Mouse (Mus musculus): ENCODE measurements at regions not wholly inside any gene's neighbourhood (a gene's known extent, or its start where the extent isn't known, plus 50 kb on each side); places are given as distances from the start of the nearest gene placed in this dataset.

DNA sequence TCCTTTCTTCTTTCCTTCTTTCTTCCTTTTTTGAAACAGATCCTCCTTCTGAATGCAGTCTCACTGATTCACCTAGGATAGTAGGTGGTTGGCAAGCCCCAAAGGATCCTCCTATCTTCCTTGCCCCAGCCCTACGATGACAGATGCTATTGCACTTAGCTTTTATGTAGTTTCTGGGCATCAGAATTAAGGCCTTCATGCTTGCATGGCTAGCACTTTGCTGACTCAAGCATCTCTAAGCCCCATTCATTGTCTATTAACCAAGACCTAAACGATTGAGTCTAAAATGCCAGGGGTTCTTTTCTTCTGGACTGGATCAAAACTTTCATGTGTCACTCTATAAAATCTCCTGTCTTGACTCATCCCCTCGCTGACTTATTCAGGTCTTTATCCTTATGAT lies 217.3 kb upstream of the Tnp1 start:
- no peak overlapping the region for H3ac ChIP-seq (ENCODE audit: control insufficient read depth, insufficient read length, low read depth)
- H3K4me3 ChIP-seq (ENCODE audit: insufficient read depth, poor library complexity, severe bottlenecking): no peak overlapping the region
- H3K27me3 ChIP-seq (ENCODE audit: control insufficient read depth, insufficient read depth, insufficient read length): no peaks in the 10 kb centered on the region
- no peaks in the 10 kb centered on the region for H3K36me3 ChIP-seq (ENCODE audit: control insufficient read depth, insufficient read depth)
- no peaks in the 10 kb centered on the region for H3K79me2 ChIP-seq (ENCODE audit: control insufficient read depth, insufficient read depth)
- TF ChIP-seq MYOD1 (IDR thresholded peaks at IDR 0.05; ENCODE audit: control insufficient read depth, insufficient read length, low read depth) (no peak), CTCF (IDR thresholded peaks at IDR 0.05; ENCODE audit: control insufficient read depth, insufficient read depth, insufficient read length) (no peak), MAX (IDR thresholded peaks at IDR 0.05) (no peak)
- no peaks in the 10 kb centered on the region for H3K79me3 ChIP-seq (ENCODE audit: low read depth)

DNA sequence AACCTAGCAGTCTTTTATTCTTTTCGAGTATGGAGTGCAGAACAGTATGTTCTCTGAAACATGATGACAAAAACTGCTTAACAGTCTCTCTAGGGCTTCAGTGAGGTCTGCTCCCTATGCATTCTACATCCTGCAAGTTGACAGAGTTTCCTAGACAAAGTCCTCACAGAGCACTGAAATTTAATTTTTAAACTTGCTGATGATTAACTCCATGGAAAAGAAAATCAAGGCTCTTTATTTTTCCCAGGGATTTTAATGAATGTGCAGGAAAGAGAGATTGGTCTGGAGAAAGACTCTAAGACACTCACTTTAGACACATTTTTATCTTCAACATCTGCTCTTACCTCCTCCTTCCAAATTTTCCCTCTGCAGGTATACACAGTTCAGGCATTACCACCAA lies 214.9 kb upstream of the Tnp1 start:
- TF ChIP-seq MYOD1 (IDR thresholded peaks at IDR 0.05; ENCODE audit: control insufficient read depth, insufficient read length, low read depth) (no peak), USF1 (IDR thresholded peaks at IDR 0.05; ENCODE audit: low read depth) (no peak), MAX (IDR thresholded peaks at IDR 0.05) (no peak), CTCF (IDR thresholded peaks at IDR 0.05; ENCODE audit: control insufficient read depth, insufficient read depth, insufficient read length) (no peak), CEBPB (IDR thresholded peaks at IDR 0.05; ENCODE audit: low read depth) (no peak), FOSL1 (IDR thresholded peaks at IDR 0.05; ENCODE audit: insufficient read depth, low read length, poor library complexity, severe bottlenecking) (no peak), MYOG (IDR thresholded peaks at IDR 0.05; ENCODE audit: control insufficient read depth, extremely low read depth, insufficient read length) (no peak)
- H3K36me3 ChIP-seq (ENCODE audit: control insufficient read depth, insufficient read depth): no peaks in the 10 kb centered on the region

DNA sequence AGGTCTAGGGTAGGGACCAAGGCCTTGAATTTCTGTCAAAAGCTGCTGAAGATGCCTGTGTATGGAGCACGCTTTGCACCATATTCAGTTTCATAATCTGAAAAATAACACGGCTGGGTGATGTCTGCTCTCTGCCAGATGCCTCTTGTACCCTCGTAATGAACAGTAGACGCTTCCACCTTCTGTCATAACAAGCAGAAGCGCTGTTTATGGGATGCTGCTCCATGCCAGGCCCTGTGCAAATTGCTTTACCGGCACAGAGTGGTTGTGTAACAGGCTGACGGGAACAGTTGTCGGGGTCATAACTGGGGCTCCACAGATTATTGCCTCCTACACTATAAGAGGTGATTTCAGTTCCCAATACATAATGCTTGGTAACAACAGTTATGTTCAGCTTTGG lies 211.5 kb upstream of the Tnp1 start:
- TF ChIP-seq CTCF (IDR thresholded peaks at IDR 0.05; ENCODE audit: control insufficient read depth, insufficient read depth, insufficient read length): no peak
- no peak for TF ChIP-seq USF1 (IDR thresholded peaks at IDR 0.05; ENCODE audit: low read depth)
- no peak for TF ChIP-seq CEBPB (IDR thresholded peaks at IDR 0.05; ENCODE audit: low read depth)
- no peak for TF ChIP-seq MAX (IDR thresholded peaks at IDR 0.05)
- no peak for TF ChIP-seq MYOG (IDR thresholded peaks at IDR 0.05; ENCODE audit: control insufficient read depth, extremely low read depth, insufficient read length)
- TF ChIP-seq MYOD1 (IDR thresholded peaks at IDR 0.05; ENCODE audit: control insufficient read depth, insufficient read length, low read depth): no peak
- TF ChIP-seq FOSL1 (IDR thresholded peaks at IDR 0.05; ENCODE audit: insufficient read depth, low read length, poor library complexity, severe bottlenecking): no peak
- H3K79me2 ChIP-seq (ENCODE audit: control insufficient read depth, insufficient read depth): no peaks in the 10 kb centered on the region
- no peaks in the 10 kb centered on the region for H3K79me3 ChIP-seq (ENCODE audit: low read depth)
- no peak overlapping the region for H3K4me3 ChIP-seq (ENCODE audit: insufficient read depth, poor library complexity, severe bottlenecking)
- no peaks in the 10 kb centered on the region for H3K36me3 ChIP-seq (ENCODE audit: control insufficient read depth, insufficient read depth)
- H3ac ChIP-seq (ENCODE audit: control insufficient read depth, insufficient read length, low read depth): no peak overlapping the region
- H3K27me3 ChIP-seq (ENCODE audit: control insufficient read depth, insufficient read depth, insufficient read length): no peaks in the 10 kb centered on the region

More for the DNA sequence above, 214.9 kb upstream of the Tnp1 start:
- no peaks in the 10 kb centered on the region for H3K79me3 ChIP-seq (ENCODE audit: low read depth)
- no peak overlapping the region for H3K4me3 ChIP-seq (ENCODE audit: insufficient read depth, poor library complexity, severe bottlenecking)
- H3ac ChIP-seq (ENCODE audit: control insufficient read depth, insufficient read length, low read depth): no peak overlapping the region
- H3K27me3 ChIP-seq (ENCODE audit: control insufficient read depth, insufficient read depth, insufficient read length): no peaks in the 10 kb centered on the region
- H3K79me2 ChIP-seq (ENCODE audit: control insufficient read depth, insufficient read depth): no peaks in the 10 kb centered on the region

DNA sequence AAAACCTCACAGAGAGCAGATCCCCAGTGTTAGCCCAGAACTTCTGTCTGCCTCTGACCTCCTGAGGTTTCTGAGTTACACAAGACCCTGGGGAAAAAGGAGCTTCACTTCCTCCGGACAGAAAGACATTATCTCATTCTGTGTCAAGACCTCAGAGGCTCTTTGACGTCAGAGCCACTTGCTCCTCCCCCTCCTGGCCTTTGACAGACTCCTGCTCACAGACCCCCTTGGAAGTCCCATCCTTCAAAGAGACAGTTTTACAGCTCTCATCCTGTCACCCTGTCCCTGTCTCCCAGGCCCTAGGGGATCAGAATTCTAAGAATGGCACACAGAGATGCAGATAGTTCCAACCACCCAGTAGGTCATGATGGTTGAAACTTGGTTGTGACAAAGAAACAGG lies 206.2 kb upstream of the Tnp1 start:
- H3K27me3 ChIP-seq (ENCODE audit: control insufficient read depth, insufficient read depth, insufficient read length): no peaks in the 10 kb centered on the region
- H3K4me3 ChIP-seq (ENCODE audit: insufficient read depth, poor library complexity, severe bottlenecking): no peak overlapping the region
- no peaks in the 10 kb centered on the region for H3K36me3 ChIP-seq (ENCODE audit: control insufficient read depth, insufficient read depth)
- H3ac ChIP-seq (ENCODE audit: control insufficient read depth, insufficient read length, low read depth): no peak overlapping the region
- no peaks in the 10 kb centered on the region for H3K79me2 ChIP-seq (ENCODE audit: control insufficient read depth, insufficient read depth)
- no peaks in the 10 kb centered on the region for H3K79me3 ChIP-seq (ENCODE audit: low read depth)
- TF ChIP-seq MYOD1 (IDR thresholded peaks at IDR 0.05; ENCODE audit: control insufficient read depth, insufficient read length, low read depth) (no peak), MYOG (IDR thresholded peaks at IDR 0.05; ENCODE audit: control insufficient read depth, extremely low read depth, insufficient read length) (no peak), MAX (IDR thresholded peaks at IDR 0.05) (no peak), CEBPB (IDR thresholded peaks at IDR 0.05; ENCODE audit: low read depth) (no peak), USF1 (IDR thresholded peaks at IDR 0.05; ENCODE audit: low read depth) (no peak), CTCF (IDR thresholded peaks at IDR 0.05; ENCODE audit: control insufficient read depth, insufficient read depth, insufficient read length) (no peak), FOSL1 (IDR thresholded peaks at IDR 0.05; ENCODE audit: insufficient read depth, low read length, poor library complexity, severe bottlenecking) (no peak)

DNA sequence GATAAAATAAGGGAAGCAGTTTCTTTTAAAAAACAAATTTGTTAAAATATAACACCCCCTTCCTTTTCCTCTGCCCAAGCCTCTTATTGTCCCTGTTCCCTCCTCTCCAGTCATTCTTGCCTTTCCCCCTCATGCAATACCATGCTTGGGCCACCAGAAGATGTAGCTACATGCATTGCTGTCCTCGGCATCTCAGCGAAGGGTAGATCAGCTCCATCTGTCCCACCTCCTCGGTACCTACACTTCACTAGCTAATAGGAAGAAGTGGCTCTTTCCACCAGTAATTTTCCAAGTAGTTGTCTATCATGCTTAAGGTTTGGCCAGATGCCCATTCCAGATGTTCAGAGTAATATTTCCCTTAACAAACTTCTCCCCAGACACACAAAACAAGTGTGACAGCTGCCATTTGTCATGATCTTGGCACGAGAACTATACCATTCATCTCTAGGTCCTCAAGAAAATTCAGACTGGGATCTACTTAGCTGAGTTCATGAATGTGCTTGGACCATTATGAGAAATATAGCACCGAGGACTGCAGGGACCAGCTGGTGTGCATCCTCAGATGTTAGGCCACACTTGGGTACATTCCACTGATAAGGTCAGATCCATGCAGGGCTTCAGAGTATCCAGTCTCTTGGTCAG lies 198.7 kb upstream of the Tnp1 start:
- Histone ChIP-seq H3K36me3 (ENCODE audit: control insufficient read depth, insufficient read depth) (no peaks in the 10 kb centered on the region), H3K4me3 (ENCODE audit: insufficient read depth, poor library complexity, severe bottlenecking) (no peak overlapping the region), H3K27me3 (ENCODE audit: control insufficient read depth, insufficient read depth, insufficient read length) (no peaks in the 10 kb centered on the region), H3ac (ENCODE audit: control insufficient read depth, insufficient read length, low read depth) (no peak overlapping the region), H3K79me3 (ENCODE audit: low read depth) (no peaks in the 10 kb centered on the region), H3K79me2 (ENCODE audit: control insufficient read depth, insufficient read depth) (no peaks in the 10 kb centered on the region)
- no peak for TF ChIP-seq MYOD1 (IDR thresholded peaks at IDR 0.05; ENCODE audit: control insufficient read depth, insufficient read length, low read depth)
- no peak for TF ChIP-seq CTCF (IDR thresholded peaks at IDR 0.05; ENCODE audit: control insufficient read depth, insufficient read depth, insufficient read length)
- TF ChIP-seq MAX (IDR thresholded peaks at IDR 0.05): no peak
- TF ChIP-seq USF1 (IDR thresholded peaks at IDR 0.05; ENCODE audit: low read depth): no peak
- TF ChIP-seq MYOG (IDR thresholded peaks at IDR 0.05; ENCODE audit: control insufficient read depth, extremely low read depth, insufficient read length): no peak
- no peak for TF ChIP-seq CEBPB (IDR thresholded peaks at IDR 0.05; ENCODE audit: low read depth)
- no peak for TF ChIP-seq FOSL1 (IDR thresholded peaks at IDR 0.05; ENCODE audit: insufficient read depth, low read length, poor library complexity, severe bottlenecking)

DNA sequence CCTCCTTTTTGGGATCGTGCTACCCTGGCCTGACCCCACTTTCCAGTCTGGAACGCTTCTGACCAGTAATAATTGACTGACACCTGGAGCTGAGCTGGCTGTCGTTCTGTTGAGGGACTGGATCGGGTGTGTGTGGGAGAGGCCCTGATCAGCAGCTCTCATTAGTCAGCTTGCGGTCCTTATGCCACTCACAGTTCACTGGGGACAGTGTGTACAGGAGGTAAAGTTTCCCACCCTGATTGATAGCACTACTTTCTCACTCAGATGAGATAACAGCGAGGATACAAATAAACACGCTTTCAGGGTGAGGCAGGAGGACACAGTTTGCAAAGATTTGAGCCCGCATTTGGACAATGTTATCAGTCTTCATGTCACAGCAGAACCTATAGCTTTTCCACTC lies 191.7 kb upstream of the Tnp1 start:
- TF ChIP-seq MYOD1 (IDR thresholded peaks at IDR 0.05; ENCODE audit: control insufficient read depth, insufficient read length, low read depth) (no peak), MAX (IDR thresholded peaks at IDR 0.05) (no peak), MYOG (IDR thresholded peaks at IDR 0.05; ENCODE audit: control insufficient read depth, extremely low read depth, insufficient read length) (no peak), CTCF (IDR thresholded peaks at IDR 0.05; ENCODE audit: control insufficient read depth, insufficient read depth, insufficient read length) (no peak), CEBPB (IDR thresholded peaks at IDR 0.05; ENCODE audit: low read depth) (no peak), USF1 (IDR thresholded peaks at IDR 0.05; ENCODE audit: low read depth) (no peak), FOSL1 (IDR thresholded peaks at IDR 0.05; ENCODE audit: insufficient read depth, low read length, poor library complexity, severe bottlenecking) (no peak)
- H3K79me2 ChIP-seq (ENCODE audit: control insufficient read depth, insufficient read depth): no peaks in the 10 kb centered on the region

More for the DNA sequence above, 191.7 kb upstream of the Tnp1 start:
- no peaks in the 10 kb centered on the region for H3K27me3 ChIP-seq (ENCODE audit: control insufficient read depth, insufficient read depth, insufficient read length)
- H3K4me3 ChIP-seq (ENCODE audit: insufficient read depth, poor library complexity, severe bottlenecking): no peak overlapping the region
- no peaks in the 10 kb centered on the region for H3K79me3 ChIP-seq (ENCODE audit: low read depth)
- H3K36me3 ChIP-seq (ENCODE audit: control insufficient read depth, insufficient read depth): no peaks in the 10 kb centered on the region
- no peak overlapping the region for H3ac ChIP-seq (ENCODE audit: control insufficient read depth, insufficient read length, low read depth)

All from C2C12 (cell line).